Mouse (Mus musculus): ENCODE data around the gene Lmo4. TPM values are rescaled to one million over a fixed set of nuclear protein-coding genes. Genes with fewer than 3 reads are reported as not detected.

The Lmo4 gene
- polyA plus RNA-seq, 1 experiment from 2014 or later, result 107 TPM

DNA sequence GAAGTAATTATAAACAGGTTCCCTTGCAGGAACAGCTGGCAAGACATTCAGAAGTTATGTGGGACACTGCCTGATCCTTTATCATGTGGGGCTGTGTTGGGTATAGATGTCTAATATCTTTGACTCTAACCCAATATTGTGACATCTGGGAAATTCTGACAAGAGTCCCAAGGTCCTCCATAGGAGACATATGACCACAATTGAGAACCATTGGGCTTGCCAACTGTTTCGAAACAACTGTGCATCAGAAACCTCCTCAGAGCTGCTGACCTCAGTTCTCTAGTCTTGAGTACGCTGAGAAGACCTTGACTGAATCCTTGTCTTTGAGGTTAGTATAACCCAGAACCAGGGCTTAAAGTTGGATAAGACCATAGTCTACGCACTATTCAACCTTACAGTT, 66.4 kb downstream of the Lmo4 start:
- no peak overlapping the region for H3K4me2 ChIP-seq
- H3K9ac ChIP-seq, result no peak overlapping the region
- H3K27ac ChIP-seq, result no peak overlapping the region
- no peaks in the 10 kb centered on the region for H3K9me3 ChIP-seq
- H3K4me1 ChIP-seq (replicated peaks), result peaks cover 3% of the 10 kb centered on the region; the same call in 1 of the 2 replicates
- H3K36me3 ChIP-seq, result no peaks in the 10 kb centered on the region
- no peaks in the 10 kb centered on the region for H3K27me3 ChIP-seq
- no peak for ATAC-seq (ENCODE audit: low FRiP score)
- WGBS, result 98% methylated on average over 3 of the region's 3 CpGs
- no peak overlapping the region for H3K4me3 ChIP-seq
